Mouse (Mus musculus): ENCODE results near the gene Angptl1. TPM values are rescaled to one million over a fixed set of nuclear protein-coding genes. Genes with fewer than 3 reads are reported as not detected.

Angptl1 gene
- polyA plus RNA-seq, 1 experiment from 2014 or later: 3.8 TPM

DNA sequence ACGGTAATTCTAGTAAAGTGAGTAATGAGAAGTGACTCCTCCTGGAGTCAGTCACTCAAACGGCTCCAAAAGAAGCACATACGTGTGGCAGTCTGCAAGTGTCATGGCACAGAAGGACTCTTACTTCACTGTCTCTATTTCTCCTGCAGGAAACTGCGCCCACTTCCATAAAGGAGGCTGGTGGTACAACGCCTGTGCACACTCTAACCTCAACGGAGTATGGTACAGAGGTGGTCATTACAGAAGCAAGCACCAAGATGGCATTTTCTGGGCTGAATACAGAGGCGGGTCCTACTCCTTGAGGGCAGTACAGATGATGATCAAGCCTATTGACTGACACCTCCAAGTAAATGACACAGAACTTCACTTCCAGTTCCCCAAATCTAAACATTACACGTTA lies 21.9 kb downstream of the Angptl1 start:
- ATAC-seq (replicated peaks; ENCODE audit: extremely low read depth, insufficient read depth, low FRiP score): no peak
- Histone ChIP-seq H3K4me1 (ENCODE audit: control insufficient read depth, insufficient read depth, low read length) (peaks cover 10% of the 10 kb centered on the region), H3K27ac (ENCODE audit: low read length) (no peak overlapping the region), H3K4me2 (ENCODE audit: low read depth, low read length) (no peak overlapping the region), H3K4me3 (ENCODE audit: low read length) (no peak overlapping the region), H3K27me3 (ENCODE audit: control insufficient read depth, insufficient read depth, low read length) (no peaks in the 10 kb centered on the region), H3K9ac (ENCODE audit: low read length) (no peak overlapping the region), H3K36me3 (ENCODE audit: control insufficient read depth, insufficient read depth) (no peaks in the 10 kb centered on the region), H3K9me3 (replicated peaks; ENCODE audit: control insufficient read depth, low read length) (no peaks in the 10 kb centered on the region)
- 82% methylated on average over 8 of the region's 8 CpGs for WGBS

DNA sequence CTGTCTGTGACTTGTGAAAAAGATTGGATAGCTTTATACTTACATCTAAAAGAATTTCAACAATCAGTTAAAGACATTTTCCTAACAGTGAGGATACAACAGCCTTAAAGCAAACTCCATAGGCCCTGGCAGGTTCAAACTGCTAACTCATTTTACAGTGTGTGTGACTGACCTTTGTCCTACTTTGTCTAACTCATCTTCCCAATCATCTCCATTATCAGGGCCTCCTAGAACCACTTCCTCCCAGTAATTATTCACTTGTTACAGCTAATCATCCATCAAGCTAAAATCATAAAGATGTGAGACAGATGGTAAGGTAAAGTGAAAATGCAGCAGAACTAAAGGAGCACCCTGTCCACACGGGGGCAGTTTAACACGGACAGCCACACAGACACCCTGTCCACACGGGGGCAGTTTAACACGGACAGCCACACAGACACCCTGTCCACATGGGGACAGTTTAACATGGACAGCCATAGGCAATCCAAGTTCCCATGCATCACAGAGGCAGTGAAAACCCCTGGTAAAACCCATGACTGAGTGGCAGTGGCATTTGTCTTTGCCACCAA lies 23.2 kb downstream of the Angptl1 start:
- Histone ChIP-seq H3K4me3 (ENCODE audit: low read length) (no peak overlapping the region), H3K27ac (ENCODE audit: low read length) (no peak overlapping the region), H3K9ac (ENCODE audit: low read length) (no peak overlapping the region), H3K9me3 (replicated peaks; ENCODE audit: control insufficient read depth, low read length) (no peaks in the 10 kb centered on the region), H3K27me3 (ENCODE audit: control insufficient read depth, insufficient read depth, low read length) (no peaks in the 10 kb centered on the region), H3K4me2 (ENCODE audit: low read depth, low read length) (no peak overlapping the region), H3K36me3 (ENCODE audit: control insufficient read depth, insufficient read depth) (no peaks in the 10 kb centered on the region), H3K4me1 (ENCODE audit: control insufficient read depth, insufficient read depth, low read length) (peaks cover 18% of the 10 kb centered on the region)
- 39% methylated on average over 4 of the region's 4 CpGs for WGBS
- ATAC-seq (replicated peaks; ENCODE audit: extremely low read depth, insufficient read depth, low FRiP score): no peak

DNA sequence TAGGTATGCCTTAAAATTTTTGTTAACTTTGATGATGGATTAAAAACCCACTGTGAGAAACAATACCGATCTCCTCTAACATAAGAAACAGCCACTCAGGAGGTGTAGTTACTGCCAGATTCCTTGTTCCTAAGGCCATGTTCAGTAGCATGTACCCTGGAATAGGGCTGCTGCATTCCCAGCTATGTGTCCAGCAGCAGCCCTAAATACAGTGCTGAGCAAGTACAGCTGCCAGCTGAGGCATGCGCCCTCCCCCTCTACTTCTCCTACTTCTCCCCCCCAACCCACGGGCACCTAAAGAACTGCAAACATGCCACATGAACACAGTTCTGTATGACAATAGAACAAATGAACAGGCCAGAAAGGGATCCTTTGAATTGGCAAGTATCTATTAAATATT lies 25.4 kb downstream of the Angptl1 start:
- Histone ChIP-seq H3K36me3 (ENCODE audit: control insufficient read depth, insufficient read depth) (no peaks in the 10 kb centered on the region), H3K4me1 (ENCODE audit: control insufficient read depth, insufficient read depth, low read length) (peaks cover 25% of the 10 kb centered on the region), H3K9ac (ENCODE audit: low read length) (no peak overlapping the region), H3K4me3 (ENCODE audit: low read length) (no peak overlapping the region), H3K4me2 (ENCODE audit: low read depth, low read length) (no peak overlapping the region), H3K27me3 (ENCODE audit: control insufficient read depth, insufficient read depth, low read length) (no peaks in the 10 kb centered on the region), H3K27ac (ENCODE audit: low read length) (peak overlapping the region; percentile 60), H3K9me3 (replicated peaks; ENCODE audit: control insufficient read depth, low read length) (no peaks in the 10 kb centered on the region)
- WGBS: 51% methylated on average over 3 of the region's 3 CpGs
- 0 out of 2 replicates have a peak, but pooled peaks have one; percentile 52 for ATAC-seq (replicated peaks; ENCODE audit: extremely low read depth, insufficient read depth, low FRiP score)

DNA sequence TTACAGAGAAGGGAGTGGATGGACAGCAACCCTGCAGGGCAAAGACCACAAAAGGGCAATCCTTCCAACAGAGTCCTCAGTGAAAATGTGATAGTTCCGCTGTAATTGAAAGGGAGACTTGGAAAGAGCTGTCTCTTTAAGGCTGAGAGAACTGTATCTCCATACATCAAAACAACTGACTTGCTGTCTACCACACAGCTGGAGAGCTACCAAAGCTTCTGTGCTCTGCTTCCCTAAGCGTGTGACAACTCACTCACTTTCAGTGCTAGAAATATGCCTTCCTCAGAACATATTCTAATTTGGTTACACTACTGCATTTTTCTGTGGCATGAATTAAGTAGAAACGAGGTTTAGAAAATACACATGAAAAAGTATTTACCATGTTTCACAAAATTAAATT lies 25.9 kb downstream of the Angptl1 start:
- H3K4me2 ChIP-seq (ENCODE audit: low read depth, low read length): no peak overlapping the region
- no peak overlapping the region for H3K9ac ChIP-seq (ENCODE audit: low read length)
- 52% methylated on average over 3 of the region's 3 CpGs for WGBS
- peak overlapping the region; percentile 60 for H3K27ac ChIP-seq (ENCODE audit: low read length)
- no peaks in the 10 kb centered on the region for H3K27me3 ChIP-seq (ENCODE audit: control insufficient read depth, insufficient read depth, low read length)
- H3K4me1 ChIP-seq (ENCODE audit: control insufficient read depth, insufficient read depth, low read length): peaks cover 25% of the 10 kb centered on the region
- H3K36me3 ChIP-seq (ENCODE audit: control insufficient read depth, insufficient read depth): no peaks in the 10 kb centered on the region
- H3K9me3 ChIP-seq (replicated peaks; ENCODE audit: control insufficient read depth, low read length): no peaks in the 10 kb centered on the region
- 0 out of 2 replicates have a peak, but pooled peaks have one; percentile 40 for ATAC-seq (replicated peaks; ENCODE audit: extremely low read depth, insufficient read depth, low FRiP score)
- no peak overlapping the region for H3K4me3 ChIP-seq (ENCODE audit: low read length)

DNA sequence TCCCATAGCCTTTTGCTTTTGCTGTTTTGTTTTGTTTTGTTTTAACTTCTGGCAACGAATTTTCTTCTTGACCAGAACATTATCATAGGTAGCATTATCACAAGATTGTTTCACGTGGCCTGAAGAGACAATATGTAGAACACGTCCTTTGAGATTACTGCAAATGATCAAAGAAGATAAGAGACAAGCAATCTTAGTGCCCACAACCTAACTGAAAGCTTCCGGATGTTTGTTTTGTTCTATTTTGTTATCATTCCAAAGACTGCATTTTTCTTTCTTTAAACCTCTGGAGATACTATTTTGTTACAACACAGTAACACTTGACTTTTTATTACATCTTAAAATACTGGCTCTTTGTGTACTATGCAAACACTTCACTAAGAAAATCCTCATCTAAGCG lies 31.7 kb downstream of the Angptl1 start:
- peaks cover 15% of the 10 kb centered on the region for H3K4me1 ChIP-seq (ENCODE audit: control insufficient read depth, insufficient read depth, low read length)
- H3K36me3 ChIP-seq (ENCODE audit: control insufficient read depth, insufficient read depth): no peaks in the 10 kb centered on the region
- ATAC-seq (replicated peaks; ENCODE audit: extremely low read depth, insufficient read depth, low FRiP score): no peak
- H3K27me3 ChIP-seq (ENCODE audit: control insufficient read depth, insufficient read depth, low read length): no peaks in the 10 kb centered on the region
- no peak overlapping the region for H3K27ac ChIP-seq (ENCODE audit: low read length)
- no peak overlapping the region for H3K4me2 ChIP-seq (ENCODE audit: low read depth, low read length)
- no peaks in the 10 kb centered on the region for H3K9me3 ChIP-seq (replicated peaks; ENCODE audit: control insufficient read depth, low read length)
- 74% methylated on average over 5 of the region's 5 CpGs for WGBS
- H3K9ac ChIP-seq (ENCODE audit: low read length): no peak overlapping the region
- H3K4me3 ChIP-seq (ENCODE audit: low read length): no peak overlapping the region

DNA sequence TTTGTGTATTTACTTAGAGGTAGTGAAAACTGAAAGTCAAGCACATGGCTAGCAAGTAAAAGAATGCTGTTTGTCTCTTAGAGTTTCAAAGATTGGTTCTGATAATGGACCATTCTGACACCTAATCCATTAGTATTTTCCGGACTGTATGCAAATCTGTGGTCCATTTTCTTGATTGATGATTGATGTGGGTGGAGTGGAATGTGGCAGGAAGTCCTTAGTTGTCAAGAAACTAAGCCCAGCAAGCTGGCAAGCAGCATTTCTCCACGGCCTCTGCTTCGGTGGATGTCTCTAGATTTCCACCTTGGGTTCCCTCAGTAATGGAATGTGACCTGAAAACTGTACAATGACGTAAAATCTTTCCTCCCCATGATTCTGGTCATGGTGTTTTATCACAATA lies 32.3 kb downstream of the Angptl1 start:
- Histone ChIP-seq H3K4me1 (ENCODE audit: control insufficient read depth, insufficient read depth, low read length) (peaks cover 15% of the 10 kb centered on the region), H3K9me3 (replicated peaks; ENCODE audit: control insufficient read depth, low read length) (no peaks in the 10 kb centered on the region), H3K36me3 (ENCODE audit: control insufficient read depth, insufficient read depth) (no peaks in the 10 kb centered on the region), H3K27ac (ENCODE audit: low read length) (no peak overlapping the region), H3K27me3 (ENCODE audit: control insufficient read depth, insufficient read depth, low read length) (no peaks in the 10 kb centered on the region), H3K4me2 (ENCODE audit: low read depth, low read length) (no peak overlapping the region), H3K4me3 (ENCODE audit: low read length) (no peak overlapping the region), H3K9ac (ENCODE audit: low read length) (no peak overlapping the region)
- ATAC-seq (replicated peaks; ENCODE audit: extremely low read depth, insufficient read depth, low FRiP score): no peak
- 77% methylated on average over 4 of the region's 4 CpGs for WGBS

DNA sequence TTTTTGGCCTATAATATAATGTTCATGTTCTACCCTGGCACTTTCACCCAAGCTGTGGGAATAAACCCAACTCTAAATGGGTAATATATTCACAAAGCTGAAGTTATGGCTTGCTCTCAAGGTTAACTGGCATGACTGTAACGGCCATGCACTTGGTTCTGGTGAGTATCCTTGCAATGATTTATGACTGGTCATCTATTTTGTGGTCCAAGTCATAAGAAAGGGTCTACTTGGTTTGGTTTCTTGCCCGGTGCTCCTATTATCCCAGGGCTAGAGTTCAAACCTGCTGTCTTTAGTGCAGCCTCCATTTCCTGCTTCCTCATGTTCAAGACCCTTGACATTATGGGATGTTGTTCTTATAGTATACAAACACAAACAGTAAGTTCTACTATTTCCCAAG lies 46.4 kb downstream of the Angptl1 start:
- ATAC-seq (replicated peaks; ENCODE audit: extremely low read depth, insufficient read depth, low FRiP score): no peak
- Histone ChIP-seq H3K27me3 (ENCODE audit: control insufficient read depth, insufficient read depth, low read length) (no peaks in the 10 kb centered on the region), H3K27ac (ENCODE audit: low read length) (no peak overlapping the region), H3K4me1 (ENCODE audit: control insufficient read depth, insufficient read depth, low read length) (no peaks in the 10 kb centered on the region), H3K36me3 (ENCODE audit: control insufficient read depth, insufficient read depth) (peaks cover 14% of the 10 kb centered on the region), H3K9me3 (replicated peaks; ENCODE audit: control insufficient read depth, low read length) (no peaks in the 10 kb centered on the region), H3K4me2 (ENCODE audit: low read depth, low read length) (no peak overlapping the region), H3K4me3 (ENCODE audit: low read length) (no peak overlapping the region), H3K9ac (ENCODE audit: low read length) (no peak overlapping the region)
- 84% methylated on average over 2 of the region's 2 CpGs for WGBS

DNA sequence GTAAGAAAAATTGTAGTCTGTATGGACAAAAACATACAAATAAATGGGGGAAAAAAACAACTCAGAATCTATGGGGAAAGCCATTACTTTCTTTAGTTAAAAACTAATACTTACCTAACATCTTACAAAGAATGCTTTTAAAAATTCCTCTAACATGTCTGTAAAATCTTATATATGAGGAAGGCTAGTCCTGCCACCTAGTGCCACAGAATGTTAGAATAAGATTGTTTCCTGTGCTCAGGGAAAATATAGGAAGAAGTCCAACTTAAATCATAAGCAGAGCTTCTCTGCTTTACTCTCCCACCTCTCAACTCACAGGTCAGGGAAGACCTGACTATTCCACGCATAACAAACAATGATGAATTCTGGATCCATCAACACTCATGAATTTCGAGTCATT lies 47.5 kb downstream of the Angptl1 start:
- WGBS: 79% methylated on average over 2 of the region's 2 CpGs
- Histone ChIP-seq H3K9me3 (replicated peaks; ENCODE audit: control insufficient read depth, low read length) (no peaks in the 10 kb centered on the region), H3K36me3 (ENCODE audit: control insufficient read depth, insufficient read depth) (peaks cover 14% of the 10 kb centered on the region), H3K4me3 (ENCODE audit: low read length) (no peak overlapping the region), H3K27me3 (ENCODE audit: control insufficient read depth, insufficient read depth, low read length) (no peaks in the 10 kb centered on the region), H3K4me1 (ENCODE audit: control insufficient read depth, insufficient read depth, low read length) (no peaks in the 10 kb centered on the region), H3K4me2 (ENCODE audit: low read depth, low read length) (no peak overlapping the region), H3K9ac (ENCODE audit: low read length) (no peak overlapping the region), H3K27ac (ENCODE audit: low read length) (no peak overlapping the region)
- ATAC-seq (replicated peaks; ENCODE audit: extremely low read depth, insufficient read depth, low FRiP score): no peak

DNA sequence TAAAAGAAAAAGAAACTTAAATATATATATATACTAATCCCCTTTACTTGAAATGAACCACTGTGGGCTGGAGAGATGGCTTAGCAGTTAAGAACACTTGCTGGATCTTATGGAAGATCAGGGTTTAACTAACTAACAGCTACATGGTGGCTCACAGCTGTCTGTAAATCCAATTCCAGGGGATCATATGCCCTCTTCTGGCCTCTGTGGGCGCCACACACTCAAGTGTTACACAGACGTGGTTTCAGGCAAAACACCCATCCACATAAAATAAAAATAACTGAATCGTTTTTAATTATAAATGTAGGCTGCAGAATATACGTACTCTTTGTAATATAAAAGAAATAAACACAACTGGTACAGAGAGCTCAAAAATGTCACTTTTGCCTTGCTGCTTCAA lies 50.5 kb downstream of the Angptl1 start:
- WGBS: 84% methylated on average over 4 of the region's 4 CpGs
- ATAC-seq (replicated peaks; ENCODE audit: extremely low read depth, insufficient read depth, low FRiP score): no peak
- H3K4me2 ChIP-seq (ENCODE audit: low read depth, low read length): no peak overlapping the region
- H3K9me3 ChIP-seq (replicated peaks; ENCODE audit: control insufficient read depth, low read length): no peaks in the 10 kb centered on the region
- H3K9ac ChIP-seq (ENCODE audit: low read length): no peak overlapping the region
- no peak overlapping the region for H3K27ac ChIP-seq (ENCODE audit: low read length)
- H3K4me1 ChIP-seq (ENCODE audit: control insufficient read depth, insufficient read depth, low read length): no peaks in the 10 kb centered on the region
- no peaks in the 10 kb centered on the region for H3K27me3 ChIP-seq (ENCODE audit: control insufficient read depth, insufficient read depth, low read length)
- H3K4me3 ChIP-seq (ENCODE audit: low read length): no peak overlapping the region
- peaks cover 11% of the 10 kb centered on the region; the same call in 1 of the 2 replicates for H3K36me3 ChIP-seq (ENCODE audit: control insufficient read depth, insufficient read depth)
